Mouse (Mus musculus) limb, embryonic 14.5 days (tissue): ENCODE measurements at regions not wholly inside any gene's neighbourhood (a gene's known extent, or its start where the extent isn't known, plus 50 kb on each side); places are given as distances from the start of the nearest gene placed in this dataset.

Experiments
- ATAC-seq: fragments of 200-750 bp; cut with Nextera tagmentation; 2 replicates; pipeline ENCODE4 v1.8.0; 2017; ENCODE audit warnings: low read depth, moderate number of reproducible peaks, moderate TSS enrichment; ENCODE audit not compliant: low FRiP score
- DNase-seq: peaks from one replicate; pipeline ENCODE4 v3.0.0-alpha.2; 2015; ENCODE audit warnings: low spot score
- H3K27ac ChIP-seq: fragments of 300-500 bp; sonication (generic); replicated peaks from 2 replicates; pipeline ENCODE4 v1.5.1; 2014; ENCODE audit warnings: low read depth, mild to moderate bottlenecking, low read length, moderate library complexity, mixed read lengths
- H3K27me3 ChIP-seq: fragments of 300-500 bp; sonication (generic); 2 replicates; pipeline ENCODE4 v1.6.1; 2014; ENCODE audit warnings: low read length, mixed read lengths; ENCODE audit not compliant: control insufficient read depth, insufficient read depth
- H3K36me3 ChIP-seq: fragments of 300-500 bp; sonication (generic); 2 replicates; pipeline ENCODE4 v1.6.1; 2014; ENCODE audit warnings: mild to moderate bottlenecking, low read length, moderate library complexity, mixed read lengths; ENCODE audit not compliant: control insufficient read depth, insufficient read depth
- H3K4me1 ChIP-seq: fragments of 300-500 bp; sonication (generic); 2 replicates; pipeline ENCODE4 v1.6.1; 2014; ENCODE audit warnings: antibody characterized with exemption, low read length, mixed read lengths; ENCODE audit not compliant: control insufficient read depth, insufficient read depth
- H3K4me2 ChIP-seq: fragments of 300-500 bp; sonication (generic); replicated peaks from 2 replicates; pipeline ENCODE4 v1.6.1; 2014; ENCODE audit warnings: low read depth, mild to moderate bottlenecking, low read length, moderate library complexity; ENCODE audit not compliant: severe bottlenecking
- H3K4me3 ChIP-seq: fragments of 300-500 bp; sonication (generic); replicated peaks from 2 replicates; pipeline ENCODE4 v1.5.1; 2014; ENCODE audit warnings: low read length
- H3K9ac ChIP-seq: fragments of 300-500 bp; sonication (generic); 2 replicates; pipeline ENCODE4 v1.6.1; 2014; ENCODE audit warnings: mild to moderate bottlenecking, low read depth, low read length, moderate library complexity; ENCODE audit not compliant: severe bottlenecking
- H3K9me3 ChIP-seq: fragments of 300-500 bp; sonication (generic); 2 replicates; pipeline ENCODE4 v1.6.1; 2016; ENCODE audit warnings: low read length; ENCODE audit not compliant: control insufficient read depth
- POLR2A ChIP-seq: fragments of 200-500 bp; IDR thresholded peaks from 2 replicates; pipeline ENCODE4 v1.8.0; 2012; ENCODE audit warnings: inconsistent platforms, mild to moderate bottlenecking, moderate library complexity, borderline replicate concordance; ENCODE audit not compliant: insufficient read depth, insufficient read length; ENCODE audit errors: extremely low read depth
- WGBS: fragments of 180-500 bp; shearing (Covaris S2); extraction: QIAGEN DNeasy Blood & Tissue Kit; methylation state at CpG from one replicate; pipeline ENCODE4 v1.1.7; 2014; 5-methylcytosine and 5-hydroxymethylcytosine counted together

- no peak for TF ChIP-seq POLR2A
- Histone ChIP-seq H3K4me3 (no peak overlapping the region), H3K9ac (no peak overlapping the region), H3K4me2 (no peak overlapping the region), H3K27ac (no peak overlapping the region), H3K27me3 (no peaks in the 10 kb centered on the region), H3K9me3 (no peaks in the 10 kb centered on the region), H3K36me3 (no peaks in the 10 kb centered on the region), H3K4me1 (peaks cover 3% of the 10 kb centered on the region)
- peak; percentile 30; the same call in 1 of the 2 replicates for ATAC-seq
- DNase-seq: no peak
- 68% methylated on average over 16 of the region's 16 CpGs for WGBS
Observed at GRCm38 (mm10) chr10:95773425-95773980, 69.2 kb downstream of the Gm33543 start.

- peaks cover 3% of the 10 kb centered on the region for H3K4me1 ChIP-seq
- no peak overlapping the region for H3K27ac ChIP-seq
- no peak overlapping the region for H3K9ac ChIP-seq
- ATAC-seq (no peak), DNase-seq (no peak)
- no peaks in the 10 kb centered on the region for H3K9me3 ChIP-seq
- 88% methylated on average over 9 of the region's 9 CpGs for WGBS
- no peak overlapping the region for H3K4me2 ChIP-seq
- H3K36me3 ChIP-seq: no peaks in the 10 kb centered on the region
- no peaks in the 10 kb centered on the region for H3K27me3 ChIP-seq
- H3K4me3 ChIP-seq: no peak overlapping the region
- no peak for TF ChIP-seq POLR2A
Observed at GRCm38 (mm10) chr10:95772811-95773424, 69.8 kb downstream of the Gm33543 start.

- Histone ChIP-seq H3K4me1 (no peaks in the 10 kb centered on the region; the same call in 1 of the 2 replicates), H3K9ac (no peak overlapping the region), H3K4me2 (no peak overlapping the region), H3K27me3 (no peaks in the 10 kb centered on the region), H3K4me3 (no peak overlapping the region), H3K36me3 (no peaks in the 10 kb centered on the region), H3K27ac (no peak overlapping the region), H3K9me3 (no peaks in the 10 kb centered on the region)
- TF ChIP-seq POLR2A: no peak
- WGBS: 90% methylated on average over 8 of the region's 8 CpGs
- ATAC-seq: no peak
- DNase-seq: no peak
Observed at GRCm38 (mm10) chr10:95768974-95769373, 73.8 kb downstream of the Gm33543 start.

DNA sequence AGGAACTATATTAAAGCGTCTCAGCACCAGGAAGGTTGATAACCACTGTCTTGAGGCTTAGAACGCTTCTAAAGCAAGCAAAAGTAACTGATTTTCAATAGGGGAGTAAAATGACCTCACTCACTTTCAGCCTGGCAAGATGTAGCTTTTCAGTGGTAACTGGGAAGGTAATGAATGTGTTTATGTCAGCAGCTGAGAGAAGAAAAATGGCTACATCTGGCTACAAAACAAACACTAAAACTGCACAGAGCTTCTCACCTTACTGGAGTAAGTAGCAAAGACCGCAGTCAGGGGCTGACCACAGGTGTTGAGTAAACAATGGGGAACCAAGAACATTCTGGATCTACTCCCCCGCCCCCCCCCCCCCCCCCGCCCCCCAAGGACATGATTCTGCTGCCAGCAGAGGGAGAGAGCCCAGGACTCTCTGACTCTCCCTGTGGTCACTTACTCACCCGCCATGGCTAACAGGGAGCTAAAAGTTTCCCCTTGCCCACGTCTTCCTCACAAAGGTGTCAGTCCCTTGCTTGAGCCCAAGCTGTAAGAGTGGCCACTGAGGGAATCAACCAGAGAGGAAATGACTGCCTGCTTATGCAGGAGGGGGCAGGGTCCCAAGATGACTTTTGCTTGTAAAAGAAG lies 75.1 kb downstream of the Gm33543 start:
- Histone ChIP-seq H3K4me2 (no peak overlapping the region), H3K9ac (no peak overlapping the region), H3K27me3 (no peaks in the 10 kb centered on the region), H3K36me3 (no peaks in the 10 kb centered on the region), H3K4me3 (no peak overlapping the region), H3K27ac (no peak overlapping the region), H3K9me3 (no peaks in the 10 kb centered on the region), H3K4me1 (peaks cover 4% of the 10 kb centered on the region)
- ATAC-seq (no peak), DNase-seq (no peak)
- WGBS: 45% methylated on average over 5 of the region's 7 CpGs
- no peak for TF ChIP-seq POLR2A

- no peak for DNase-seq
- Histone ChIP-seq H3K27me3 (no peaks in the 10 kb centered on the region), H3K4me1 (peaks cover 6% of the 10 kb centered on the region), H3K36me3 (no peaks in the 10 kb centered on the region), H3K27ac (no peak overlapping the region), H3K9ac (no peak overlapping the region), H3K4me3 (no peak overlapping the region), H3K4me2 (no peak overlapping the region), H3K9me3 (no peaks in the 10 kb centered on the region)
- WGBS: 68% methylated on average over 4 of the region's 4 CpGs
- TF ChIP-seq POLR2A: no peak
- ATAC-seq: no peak
Observed at GRCm38 (mm10) chr10:95764129-95764528, 78.6 kb downstream of the Gm33543 start.
